Mouse (Mus musculus) embryonic facial prominence, embryonic 10.5 days (tissue): ENCODE measurements at regions not wholly inside any gene's neighbourhood (a gene's known extent, or its start where the extent isn't known, plus 50 kb on each side); places are given as distances from the start of the nearest gene placed in this dataset.

Experiments used
- DNase-seq: peaks from one replicate; pipeline ENCODE4 v3.0.0-alpha.2; 2017; ENCODE audit warnings: low spot score
- H3K27ac ChIP-seq: fragments of 300-500 bp; sonication (generic); replicated peaks from 2 replicates; pipeline ENCODE4 v1.5.1; 2016; ENCODE audit warnings: mild to moderate bottlenecking
- H3K27me3 ChIP-seq: fragments of 300-500 bp; sonication (generic); replicated peaks from 2 replicates; pipeline ENCODE4 v1.6.1; 2016; ENCODE audit warnings: low read depth, mild to moderate bottlenecking; ENCODE audit not compliant: poor library complexity, severe bottlenecking
- H3K36me3 ChIP-seq: fragments of 300-500 bp; sonication (generic); replicated peaks from 2 replicates; pipeline ENCODE4 v1.6.1; 2016; ENCODE audit warnings: mild to moderate bottlenecking, moderate library complexity
- H3K4me1 ChIP-seq: fragments of 300-500 bp; sonication (generic); 2 replicates; pipeline ENCODE4 v1.6.1; 2016
- H3K4me3 ChIP-seq: fragments of 300-500 bp; sonication (generic); 2 replicates; pipeline ENCODE4 v1.5.1; 2016; ENCODE audit warnings: mild to moderate bottlenecking, moderate library complexity
- H3K9me3 ChIP-seq: fragments of 300-500 bp; sonication (generic); 2 replicates; pipeline ENCODE4 v1.6.1; 2016; ENCODE audit warnings: mild to moderate bottlenecking
- WGBS: fragments of 180-500 bp; shearing (Covaris S2); methylation state at CpG from one replicate; pipeline ENCODE4 v1.1.7; 2016; 5-methylcytosine and 5-hydroxymethylcytosine counted together

GRCm38 (mm10) chr14:68918526-68919045 is 375.5 kb downstream of the Synb start:
- H3K4me3 ChIP-seq = no peak overlapping the region
- H3K36me3 ChIP-seq = no peaks in the 10 kb centered on the region
- DNase-seq = no peak
- WGBS = 82% methylated on average over 1 of the region's 1 CpGs
- no peaks in the 10 kb centered on the region for H3K9me3 ChIP-seq
- H3K4me1 ChIP-seq = peaks cover 15% of the 10 kb centered on the region
- no peaks in the 10 kb centered on the region for H3K27me3 ChIP-seq
- H3K27ac ChIP-seq = no peak overlapping the region

GRCm38 (mm10) chr14:68899921-68900320 is 394.2 kb downstream of the Synb start:
- no peak for DNase-seq
- Histone ChIP-seq H3K9me3 (no peaks in the 10 kb centered on the region), H3K27me3 (no peaks in the 10 kb centered on the region), H3K36me3 (no peaks in the 10 kb centered on the region), H3K4me3 (no peak overlapping the region), H3K4me1 (no peaks in the 10 kb centered on the region), H3K27ac (no peak overlapping the region)
- WGBS = 89% methylated on average over 3 of the region's 3 CpGs

DNA sequence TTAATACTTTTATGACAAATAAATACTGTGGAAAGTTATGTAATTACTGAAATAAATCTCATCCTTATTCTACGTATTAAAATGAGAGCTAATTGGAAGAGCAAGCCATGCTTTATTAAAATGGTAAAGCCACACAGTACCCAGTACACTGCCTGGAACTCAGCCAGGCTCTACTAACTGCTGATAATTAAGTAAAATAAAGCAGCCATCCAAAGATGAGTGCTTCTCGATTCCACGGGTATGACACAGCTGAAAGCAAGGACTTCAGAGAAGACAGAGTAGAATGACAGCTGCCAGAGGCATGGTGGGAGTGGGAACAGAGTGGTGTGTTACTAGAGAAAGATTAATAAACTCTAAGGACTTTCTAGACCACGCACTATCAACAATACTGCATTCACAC is 416.9 kb downstream of the Synb start:
- Histone ChIP-seq H3K27me3 (no peaks in the 10 kb centered on the region), H3K4me1 (no peaks in the 10 kb centered on the region), H3K4me3 (no peak overlapping the region), H3K27ac (no peak overlapping the region), H3K36me3 (no peaks in the 10 kb centered on the region), H3K9me3 (no peaks in the 10 kb centered on the region)
- DNase-seq = no peak
- WGBS = 87% methylated on average over 4 of the region's 4 CpGs

GRCm38 (mm10) chr14:68861071-68861470 is 433.0 kb downstream of the Synb start:
- WGBS = 89% methylated on average over 3 of the region's 3 CpGs
- DNase-seq = no peak
- H3K9me3 ChIP-seq = peaks cover 3% of the 10 kb centered on the region; the same call in 1 of the 2 replicates

DNA sequence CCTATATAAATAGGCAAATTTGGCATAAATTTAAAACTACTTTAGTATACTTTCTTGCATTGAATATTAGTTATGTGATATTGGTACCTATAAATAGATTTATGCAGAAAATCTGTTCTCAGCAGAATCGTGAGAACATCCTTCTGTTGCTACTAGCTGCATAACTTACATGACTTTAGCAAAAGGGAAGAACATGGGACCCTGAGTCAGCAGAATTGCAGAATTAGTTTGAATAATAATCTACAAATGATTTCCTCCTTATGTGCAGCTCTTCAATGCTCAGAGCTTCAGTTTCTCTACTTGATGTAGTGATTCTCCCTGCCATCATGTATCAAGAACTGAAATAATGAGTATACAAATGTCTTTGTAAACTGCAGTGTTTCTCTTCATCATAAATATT is 436.2 kb downstream of the Synb start:
- Histone ChIP-seq H3K27ac (no peak overlapping the region), H3K27me3 (no peaks in the 10 kb centered on the region), H3K36me3 (no peaks in the 10 kb centered on the region), H3K9me3 (peaks cover 3% of the 10 kb centered on the region; the same call in 1 of the 2 replicates), H3K4me3 (no peak overlapping the region), H3K4me1 (no peaks in the 10 kb centered on the region)
- 88% methylated on average over 1 of the region's 1 CpGs for WGBS
- DNase-seq = no peak

More at GRCm38 (mm10) chr14:68861071-68861470, 433.0 kb downstream of the Synb start:
- Histone ChIP-seq H3K4me3 (no peak overlapping the region), H3K27ac (no peak overlapping the region), H3K36me3 (no peaks in the 10 kb centered on the region), H3K4me1 (no peaks in the 10 kb centered on the region), H3K27me3 (no peaks in the 10 kb centered on the region)

GRCm38 (mm10) chr14:68848506-68848905 is 445.6 kb downstream of the Synb start:
- Histone ChIP-seq H3K4me1 (no peaks in the 10 kb centered on the region), H3K9me3 (no peaks in the 10 kb centered on the region), H3K27me3 (no peaks in the 10 kb centered on the region), H3K27ac (no peak overlapping the region), H3K36me3 (no peaks in the 10 kb centered on the region), H3K4me3 (no peak overlapping the region)
- WGBS = 79% methylated on average over 4 of the region's 4 CpGs
- no peak for DNase-seq

GRCm38 (mm10) chr14:68847609-68848008 is 446.5 kb downstream of the Synb start:
- Histone ChIP-seq H3K4me1 (no peaks in the 10 kb centered on the region), H3K9me3 (no peaks in the 10 kb centered on the region), H3K4me3 (no peak overlapping the region), H3K27me3 (no peaks in the 10 kb centered on the region), H3K36me3 (no peaks in the 10 kb centered on the region), H3K27ac (no peak overlapping the region)
- DNase-seq = no peak

GRCm38 (mm10) chr14:68820241-68820640 is 473.9 kb downstream of the Synb start:
- no peaks in the 10 kb centered on the region for H3K36me3 ChIP-seq
- no peaks in the 10 kb centered on the region for H3K4me1 ChIP-seq
- no peak overlapping the region for H3K27ac ChIP-seq
- H3K27me3 ChIP-seq = no peaks in the 10 kb centered on the region
- H3K4me3 ChIP-seq = no peak overlapping the region
- DNase-seq = no peak
- no peaks in the 10 kb centered on the region for H3K9me3 ChIP-seq
- WGBS = 88% methylated on average over 8 of the region's 8 CpGs

GRCm38 (mm10) chr14:68808976-68809375 is 485.1 kb downstream of the Synb start:
- Histone ChIP-seq H3K27ac (no peak overlapping the region), H3K4me3 (no peak overlapping the region), H3K27me3 (no peaks in the 10 kb centered on the region), H3K36me3 (no peaks in the 10 kb centered on the region), H3K4me1 (no peaks in the 10 kb centered on the region), H3K9me3 (no peaks in the 10 kb centered on the region)
- WGBS = 89% methylated on average over 3 of the region's 3 CpGs
- no peak for DNase-seq

DNA sequence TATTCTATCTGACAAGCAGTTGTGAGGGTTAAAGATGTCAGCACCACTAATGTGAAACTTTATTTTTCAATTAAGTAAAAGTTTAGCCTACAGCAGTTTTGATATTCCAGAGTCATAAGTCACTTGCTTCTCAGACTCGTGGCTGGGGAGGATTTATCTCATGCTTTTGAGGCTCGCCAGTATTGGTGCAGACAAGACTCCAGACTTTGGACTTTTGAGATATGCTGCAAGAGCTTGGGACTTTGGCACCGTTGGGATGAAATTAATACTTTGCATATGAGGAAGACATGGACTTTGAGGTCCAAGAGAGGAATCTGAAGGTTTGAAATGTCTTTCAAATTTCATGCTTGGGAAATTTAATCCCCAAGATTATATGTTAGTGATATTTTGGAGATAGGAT is 486.2 kb downstream of the Synb start:
- Histone ChIP-seq H3K9me3 (no peaks in the 10 kb centered on the region), H3K4me3 (no peak overlapping the region), H3K27me3 (no peaks in the 10 kb centered on the region), H3K27ac (no peak overlapping the region), H3K4me1 (no peaks in the 10 kb centered on the region), H3K36me3 (no peaks in the 10 kb centered on the region)
- DNase-seq = no peak
- 77% methylated on average over 3 of the region's 3 CpGs for WGBS

- Histone ChIP-seq H3K27me3 (no peaks in the 10 kb centered on the region), H3K36me3 (no peaks in the 10 kb centered on the region), H3K27ac (no peak overlapping the region), H3K4me3 (no peak overlapping the region), H3K4me1 (no peaks in the 10 kb centered on the region), H3K9me3 (no peaks in the 10 kb centered on the region)
- no peak for DNase-seq
- WGBS = 89% methylated on average over 1 of the region's 1 CpGs
These were observed 487.5 kb downstream of the Synb start for GRCm38 (mm10) chr14:68806646-68807045.

GRCm38 (mm10) chr14:68784395-68784794 is 509.7 kb downstream of the Synb start:
- no peak overlapping the region for H3K27ac ChIP-seq
- H3K4me3 ChIP-seq = no peak overlapping the region
- H3K36me3 ChIP-seq = no peaks in the 10 kb centered on the region
- WGBS = 96% methylated on average over 3 of the region's 3 CpGs
- no peaks in the 10 kb centered on the region for H3K9me3 ChIP-seq
- no peak for DNase-seq
- H3K27me3 ChIP-seq = no peaks in the 10 kb centered on the region
- H3K4me1 ChIP-seq = no peaks in the 10 kb centered on the region

GRCm38 (mm10) chr14:68783216-68783615 is 510.9 kb downstream of the Synb start:
- Histone ChIP-seq H3K27me3 (no peaks in the 10 kb centered on the region), H3K36me3 (no peaks in the 10 kb centered on the region), H3K4me1 (no peaks in the 10 kb centered on the region), H3K9me3 (no peaks in the 10 kb centered on the region), H3K4me3 (no peak overlapping the region), H3K27ac (no peak overlapping the region)
- 92% methylated on average over 1 of the region's 1 CpGs for WGBS
- no peak for DNase-seq

DNA sequence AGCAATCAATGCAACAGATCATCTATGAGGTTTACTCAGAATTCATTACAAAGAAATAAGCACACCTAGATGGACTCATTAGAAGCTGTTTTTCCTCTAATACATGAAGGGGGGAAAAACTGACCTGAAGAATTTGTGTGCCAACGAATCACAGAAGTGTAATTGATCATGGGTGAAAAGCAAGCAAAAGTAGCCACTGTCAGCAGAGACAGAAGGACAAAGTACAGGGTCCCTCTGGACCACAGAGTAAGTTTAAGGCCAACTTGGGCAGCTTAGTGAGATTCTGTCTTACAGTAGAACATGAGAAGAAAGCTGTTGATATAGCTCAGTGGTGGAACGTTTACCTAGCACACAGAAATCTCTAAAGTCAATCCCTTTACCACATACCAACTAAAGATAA is 523.7 kb downstream of the Synb start:
- no peak overlapping the region for H3K27ac ChIP-seq
- WGBS = 85% methylated on average over 2 of the region's 2 CpGs
- H3K4me3 ChIP-seq = no peak overlapping the region
- DNase-seq = no peak
- no peaks in the 10 kb centered on the region for H3K4me1 ChIP-seq
- H3K9me3 ChIP-seq = no peaks in the 10 kb centered on the region
- no peaks in the 10 kb centered on the region for H3K27me3 ChIP-seq
- H3K36me3 ChIP-seq = no peaks in the 10 kb centered on the region
